Mouse (Mus musculus): Measurements from ENCODE around the gene Tnpo2. TPM values are rescaled to one million over a fixed set of nuclear protein-coding genes. Genes with fewer than 3 reads are reported as not detected.

The Tnpo2 gene
- total and polyA plus RNA-seq, 3 experiments, result 29.2 to 86.8 (median 62.3) TPM

- H3K36me3 ChIP-seq (ENCODE audit: control insufficient read depth in 1 of 2, insufficient read depth in 2 of 2, low read length in 2 of 2), result no peaks in the 10 kb centered on the region; a peak in 1 of 4 replicates
Measured at GRCm38 (mm10) chr8:85091526-85092090, 54.9 kb downstream of the Tnpo2 start.

GRCm38 (mm10) chr8:85095051-85095450, 58.3 kb downstream of the Tnpo2 start:
- Histone ChIP-seq H3K36me3 (ENCODE audit: control insufficient read depth in 1 of 2, insufficient read depth in 2 of 2, low read length in 2 of 2) (no peaks in the 10 kb centered on the region), H3K4me3 (ENCODE audit: control insufficient read depth in 1 of 2, insufficient read depth in 1 of 2, low read depth in 2 of 2, low read length in 2 of 2) (no peak overlapping the region), H3K27me3 (ENCODE audit: control insufficient read depth in 1 of 2, insufficient read depth in 2 of 2, low read length in 2 of 2) (no peaks in the 10 kb centered on the region), H3K4me1 (ENCODE audit: control insufficient read depth in 1 of 2, insufficient read depth in 2 of 2, low read length in 2 of 2) (no peaks in the 10 kb centered on the region), H3K79me2 (ENCODE audit: control insufficient read depth, insufficient read depth, low read length, poor library complexity) (no peaks in the 10 kb centered on the region), H3K27ac (ENCODE audit: control insufficient read depth, low read depth, low read length) (no peak overlapping the region), H3K9me3 (replicated peaks; ENCODE audit: insufficient read depth, low read length) (no peaks in the 10 kb centered on the region), H3K9ac (ENCODE audit: control insufficient read depth, low read depth, low read length, poor library complexity, severe bottlenecking) (no peak overlapping the region)
- no peak for DNase-seq (ENCODE audit: low read depth, low spot score)
- TF ChIP-seq POLR2A (IDR thresholded peaks at IDR 0.05; ENCODE audit: control insufficient read depth in 1 of 2, insufficient read depth in 1 of 2, low read depth in 1 of 2, low read length in 2 of 2, poor library complexity in 1 of 2), result no peak
- TF ChIP-seq USF2 (IDR thresholded peaks at IDR 0.05; ENCODE audit: borderline replicate concordance in 1 of 2, insufficient read depth in 1 of 2, low read depth in 1 of 2, low read length in 2 of 2), result no peak
- TF ChIP-seq SMC3 (IDR thresholded peaks at IDR 0.05; ENCODE audit: low read depth, low read length), result no peak
- no peak for TF ChIP-seq NELFE (IDR thresholded peaks at IDR 0.05; ENCODE audit: low read depth, low read length)
- no peak for TF ChIP-seq SIN3A (IDR thresholded peaks at IDR 0.05; ENCODE audit: low read length)
- TF ChIP-seq EP300 (IDR thresholded peaks at IDR 0.05; ENCODE audit: low read depth in 1 of 2, low read length in 2 of 2), result no peak
- no peak for TF ChIP-seq MXI1 (IDR thresholded peaks at IDR 0.05; ENCODE audit: low read depth, low read length)
- no peak for TF ChIP-seq MEF2A (IDR thresholded peaks at IDR 0.05; ENCODE audit: extremely low read depth, insufficient replicate concordance, low read depth, low read length, poor library complexity, severe bottlenecking)
- no peak for TF ChIP-seq ELF1 (IDR thresholded peaks at IDR 0.05; ENCODE audit: low read depth, low read length)
- TF ChIP-seq TAL1 (IDR thresholded peaks at IDR 0.05; ENCODE audit: low read length), result no peak
- no peak for TF ChIP-seq TBP (IDR thresholded peaks at IDR 0.05; ENCODE audit: low read depth, low read length)
- no peak for TF ChIP-seq ETS1 (IDR thresholded peaks at IDR 0.05; ENCODE audit: low read depth, low read length)
- TF ChIP-seq POLR2AphosphoS2 (IDR thresholded peaks at IDR 0.05; ENCODE audit: low read length), result no peak
- TF ChIP-seq MYB (IDR thresholded peaks at IDR 0.05; ENCODE audit: low read depth, low read length), result no peak
- no peak for TF ChIP-seq BHLHE40 (IDR thresholded peaks at IDR 0.05; ENCODE audit: borderline replicate concordance, low read depth, low read length)
- no peak for TF ChIP-seq CHD1 (IDR thresholded peaks at IDR 0.05; ENCODE audit: low read depth, low read length)

More at GRCm38 (mm10) chr8:85091526-85092090, 54.9 kb downstream of the Tnpo2 start:
- no peaks in the 10 kb centered on the region for H3K9me3 ChIP-seq (replicated peaks; ENCODE audit: insufficient read depth, low read length)
- no peak overlapping the region for H3K9ac ChIP-seq (ENCODE audit: control insufficient read depth, low read depth, low read length, poor library complexity, severe bottlenecking)
- no peak overlapping the region for H3K4me3 ChIP-seq (ENCODE audit: control insufficient read depth in 1 of 2, insufficient read depth in 1 of 2, low read depth in 2 of 2, low read length in 2 of 2)
- H3K27me3 ChIP-seq (ENCODE audit: control insufficient read depth in 1 of 2, insufficient read depth in 2 of 2, low read length in 2 of 2), result no peaks in the 10 kb centered on the region
- H3K4me1 ChIP-seq (ENCODE audit: control insufficient read depth in 1 of 2, insufficient read depth in 2 of 2, low read length in 2 of 2), result no peaks in the 10 kb centered on the region
- no peak overlapping the region for H3K27ac ChIP-seq (ENCODE audit: control insufficient read depth, low read depth, low read length)
- TF ChIP-seq TBP (IDR thresholded peaks at IDR 0.05; ENCODE audit: low read depth, low read length), result no peak
- no peak for TF ChIP-seq GABPA (IDR thresholded peaks at IDR 0.05; ENCODE audit: low read depth, low read length)
- TF ChIP-seq E2F4 (IDR thresholded peaks at IDR 0.05; ENCODE audit: borderline replicate concordance, low read depth, low read length), result no peak
- no peak for TF ChIP-seq MAFK (IDR thresholded peaks at IDR 0.05; ENCODE audit: borderline replicate concordance, low read depth, low read length)
- TF ChIP-seq NRF1 (IDR thresholded peaks at IDR 0.05; ENCODE audit: insufficient read depth, low read depth, low read length, poor library complexity, severe bottlenecking), result no peak
- TF ChIP-seq ZKSCAN1 (IDR thresholded peaks at IDR 0.05; ENCODE audit: low read depth, low read length), result no peak
- TF ChIP-seq TAL1 (IDR thresholded peaks at IDR 0.05; ENCODE audit: low read length), result no peak
- no peak for TF ChIP-seq POLR2A (IDR thresholded peaks at IDR 0.05; ENCODE audit: control insufficient read depth in 1 of 2, insufficient read depth in 1 of 2, low read depth in 1 of 2, low read length in 2 of 2, poor library complexity in 1 of 2)
- no peak for TF ChIP-seq USF1 (IDR thresholded peaks at IDR 0.05; ENCODE audit: low read depth, low read length)
- TF ChIP-seq JUND (IDR thresholded peaks at IDR 0.05; ENCODE audit: low read depth, low read length), result no peak
- TF ChIP-seq RCOR1 (IDR thresholded peaks at IDR 0.05; ENCODE audit: low read depth, low read length), result no peak
- no peak for TF ChIP-seq ETS1 (IDR thresholded peaks at IDR 0.05; ENCODE audit: low read depth, low read length)
- no peak for TF ChIP-seq USF2 (IDR thresholded peaks at IDR 0.05; ENCODE audit: borderline replicate concordance in 1 of 2, insufficient read depth in 1 of 2, low read depth in 1 of 2, low read length in 2 of 2)
- no peak for TF ChIP-seq NELFE (IDR thresholded peaks at IDR 0.05; ENCODE audit: low read depth, low read length)
- no peak for TF ChIP-seq ZC3H11A (IDR thresholded peaks at IDR 0.05; ENCODE audit: low read depth, low read length)
- H3K79me2 ChIP-seq (ENCODE audit: control insufficient read depth, insufficient read depth, low read length, poor library complexity), result no peaks in the 10 kb centered on the region
- DNase-seq (ENCODE audit: low read depth, low spot score), result no peak
